Mouse (Mus musculus) yolk sac, embryonic 10.5 days (tissue): ENCODE data around the gene Hsph1.

ENCODE experiments used
- DNase-seq: peaks from one replicate; pipeline ENCODE4 v3.0.0-alpha.2; 2017; ENCODE audit warnings: low spot score

Hsph1 gene

DNA sequence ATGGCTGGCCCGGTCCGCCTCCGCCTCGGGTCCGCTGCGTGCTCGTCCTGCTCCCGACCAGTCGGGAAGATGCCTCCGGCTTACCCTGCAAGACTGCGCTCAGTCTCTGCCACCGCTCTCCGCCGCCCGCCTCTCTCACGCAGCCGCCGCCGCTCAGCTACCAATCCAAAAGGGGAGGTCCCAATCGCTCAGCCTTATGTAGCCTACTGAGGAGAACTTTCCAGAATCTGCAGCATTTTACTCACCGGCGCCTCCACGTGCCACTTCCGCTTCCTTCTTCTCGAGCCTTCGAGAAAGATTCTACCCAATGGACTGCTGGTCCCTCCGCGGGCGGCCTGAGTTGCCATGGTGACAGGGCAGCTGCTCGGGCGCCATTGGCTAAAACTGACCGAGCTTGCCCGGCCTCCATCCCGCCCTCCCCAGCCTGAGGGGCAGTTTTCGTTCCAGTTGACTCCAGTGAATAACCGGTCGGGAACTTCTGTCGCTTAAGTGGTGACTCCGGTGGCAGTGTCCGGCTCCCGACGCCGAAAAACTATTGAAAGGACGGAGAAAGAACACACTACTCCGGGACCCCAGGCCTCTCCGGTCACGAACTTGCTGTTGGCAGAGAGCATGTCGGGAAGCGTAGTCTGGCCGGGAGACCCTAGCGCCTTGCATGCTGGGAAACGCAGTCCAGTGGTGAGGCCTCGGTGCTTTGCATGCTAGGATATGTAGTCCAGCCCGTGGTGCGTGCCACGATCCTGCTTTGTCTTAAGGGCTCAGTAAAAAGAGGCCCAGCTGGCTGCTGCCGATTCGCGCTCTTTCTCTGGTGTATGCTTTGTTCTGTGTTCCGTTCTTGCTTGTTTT is at the start of gene Hsph1:
Gene Hsph1 (minus strand): TSS at position 302 of the 846 bp plus-strand sequence.
- DNase-seq = peak; percentile 99

DNA sequence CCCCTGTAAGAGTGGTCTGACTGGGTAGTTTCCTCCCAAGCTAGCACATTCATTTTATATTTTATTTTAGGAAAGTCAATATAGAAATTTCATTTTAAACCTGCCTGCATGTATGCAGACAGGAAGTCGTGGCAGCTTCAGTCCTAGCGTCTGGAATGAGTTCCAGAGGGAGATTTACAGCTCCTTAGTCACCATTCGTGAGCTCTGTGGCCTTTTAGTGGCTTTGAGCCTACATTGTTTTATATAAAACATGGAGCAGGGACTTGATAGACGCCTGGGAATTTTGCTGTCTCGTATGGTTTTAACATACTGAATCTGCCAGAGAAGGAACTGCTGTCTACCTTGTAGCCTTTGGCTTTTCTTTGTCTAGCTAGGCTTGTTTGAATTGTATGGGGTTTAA is 44.8 kb upstream of the Hsph1 start:
- DNase-seq = no peak

DNA sequence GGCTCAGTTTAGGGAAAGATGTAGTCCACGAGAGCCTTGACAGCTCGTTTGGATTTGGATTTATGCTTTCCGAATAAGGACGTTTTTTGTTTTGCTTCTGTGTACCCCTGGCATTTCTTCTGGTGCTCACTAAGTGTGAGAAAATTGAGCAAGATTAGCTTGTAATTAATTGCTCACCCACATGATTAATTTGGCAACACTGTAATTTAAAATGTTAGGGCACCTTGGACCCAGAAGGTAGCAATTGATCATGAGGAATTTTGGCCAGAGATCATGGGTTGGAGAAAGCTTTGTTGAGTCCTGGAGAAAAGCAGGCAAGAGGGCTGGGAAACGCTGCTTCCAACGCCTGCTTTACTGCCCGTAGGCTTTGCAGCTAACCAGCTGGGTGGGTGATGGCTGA is 43.7 kb upstream of the Hsph1 start:
- no peak for DNase-seq

DNA sequence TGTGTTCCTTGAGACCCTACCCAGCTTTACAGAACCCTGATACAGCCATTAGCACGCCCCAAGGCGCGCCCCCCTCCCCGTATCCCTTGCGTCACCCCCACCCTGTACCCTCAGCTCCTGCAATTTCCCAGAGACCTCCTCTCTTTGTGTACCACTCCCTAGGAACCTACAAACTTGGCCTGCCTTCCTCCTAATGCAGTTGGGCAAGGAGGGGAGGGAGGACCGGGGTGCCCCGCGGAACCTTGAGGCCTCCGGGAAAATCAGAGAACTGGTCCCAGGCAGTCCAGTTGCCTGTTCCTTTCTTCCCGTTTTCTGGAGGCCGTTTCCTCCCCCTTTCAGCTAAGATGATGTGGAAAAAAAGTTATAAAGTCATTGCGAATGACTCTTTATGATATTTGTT is 43.2 kb upstream of the Hsph1 start:
- no peak for DNase-seq

DNA sequence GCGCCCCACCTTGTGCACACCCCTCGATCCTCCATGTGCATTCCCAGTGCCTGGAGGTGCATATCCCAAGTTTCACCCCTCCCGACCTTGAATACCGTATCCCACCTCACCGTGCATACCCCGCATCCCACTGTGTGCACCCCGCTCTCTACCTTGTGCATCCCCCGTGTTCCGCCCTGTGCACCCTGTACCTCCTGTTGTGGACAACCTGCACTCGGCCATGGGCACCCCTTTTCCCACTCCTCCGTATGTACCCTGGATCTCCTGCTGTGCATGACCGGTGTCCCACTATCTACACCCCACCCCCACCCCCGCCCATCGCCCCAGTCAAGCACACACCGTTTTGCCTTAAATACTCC is 42.8 kb upstream of the Hsph1 start:
- no peak for DNase-seq

DNA sequence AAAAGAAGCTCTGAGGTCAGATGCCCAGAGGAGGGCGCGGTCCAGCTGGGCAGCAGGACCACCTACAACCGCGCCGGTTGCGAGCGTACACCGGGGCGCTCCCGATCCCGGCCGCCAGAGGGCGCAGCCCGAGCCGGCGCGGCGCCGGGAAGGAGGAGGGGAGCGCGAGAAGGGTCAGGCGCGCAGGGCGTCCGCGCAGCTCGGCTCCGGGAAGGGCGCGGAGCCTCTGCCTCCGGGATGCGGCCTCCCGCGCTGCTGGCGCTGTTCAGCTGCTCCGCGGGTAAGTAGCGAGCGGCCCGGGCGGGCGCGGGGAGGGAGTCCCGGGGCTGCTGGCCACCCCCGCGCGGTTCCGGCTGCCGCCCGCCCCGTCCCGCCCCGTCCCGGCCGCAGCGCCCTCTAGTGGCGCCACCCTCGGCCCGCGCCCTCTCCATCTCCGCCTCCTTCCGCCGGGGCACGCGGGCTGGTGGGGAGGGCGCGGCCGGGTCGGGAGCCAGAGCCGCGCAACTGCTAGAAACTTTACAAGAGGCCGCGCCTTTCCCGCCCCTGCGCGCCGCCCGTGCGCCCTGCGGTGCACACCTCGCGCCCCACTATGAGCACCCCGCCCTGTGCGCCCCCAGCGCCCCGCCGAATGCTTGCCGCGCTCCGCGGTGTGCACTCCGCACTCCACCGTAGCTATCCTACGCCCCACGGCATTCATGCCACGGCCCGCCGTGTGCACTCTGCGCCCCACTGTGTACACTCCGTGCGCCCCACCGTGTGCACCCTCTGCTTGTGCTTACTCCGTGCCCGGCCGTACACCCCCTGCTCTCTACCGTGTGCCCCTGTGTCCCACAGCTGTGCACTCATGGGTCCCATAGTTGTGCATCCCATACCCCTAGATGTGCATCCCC is 42.2 kb upstream of the Hsph1 start, which contains the start of gene B3glct:
Gene B3glct (plus strand): TSS at position 131 of the 890 bp plus-strand sequence.
- DNase-seq = peak; percentile 81

DNA sequence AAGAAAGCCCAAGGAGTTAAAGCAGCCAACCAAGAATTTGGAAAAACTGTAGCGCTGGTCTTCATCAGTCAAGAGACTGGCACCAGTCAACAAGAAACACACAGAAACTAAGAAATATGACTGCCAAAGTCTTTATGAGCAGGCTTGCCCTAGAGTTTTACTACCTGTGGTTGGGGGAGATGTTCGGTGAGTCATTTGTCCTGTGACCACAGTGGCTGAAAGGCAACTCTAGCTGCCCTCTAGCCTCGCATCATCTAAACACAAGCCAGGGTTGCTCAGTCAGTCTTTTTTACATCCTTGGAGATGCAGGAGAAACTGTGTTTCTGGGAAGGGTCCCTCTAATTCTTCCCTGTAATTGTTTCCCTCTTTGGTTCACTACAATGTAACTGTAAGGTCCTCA is 41.0 kb upstream of the Hsph1 start:
- DNase-seq = no peak

DNA sequence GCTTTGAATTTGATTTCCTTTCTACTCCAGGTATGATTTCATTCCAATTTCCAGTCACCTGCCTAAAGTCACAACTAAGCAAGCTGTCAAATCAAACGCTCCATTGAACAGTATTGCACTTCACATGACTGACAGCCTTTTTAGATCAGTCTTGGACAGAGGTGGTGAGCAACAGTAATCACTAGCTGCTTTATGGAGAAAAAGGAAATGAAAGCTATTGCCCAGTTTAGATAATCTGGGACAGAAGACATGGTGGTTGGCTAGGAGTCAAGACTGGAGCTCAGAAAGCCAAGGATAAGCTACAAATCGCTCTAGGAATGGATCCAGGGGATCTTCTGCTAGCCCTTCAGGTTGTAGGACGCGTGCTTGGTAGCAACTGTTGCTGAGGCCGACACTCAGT is 27.2 kb upstream of the Hsph1 start:
- DNase-seq = no peak

DNA sequence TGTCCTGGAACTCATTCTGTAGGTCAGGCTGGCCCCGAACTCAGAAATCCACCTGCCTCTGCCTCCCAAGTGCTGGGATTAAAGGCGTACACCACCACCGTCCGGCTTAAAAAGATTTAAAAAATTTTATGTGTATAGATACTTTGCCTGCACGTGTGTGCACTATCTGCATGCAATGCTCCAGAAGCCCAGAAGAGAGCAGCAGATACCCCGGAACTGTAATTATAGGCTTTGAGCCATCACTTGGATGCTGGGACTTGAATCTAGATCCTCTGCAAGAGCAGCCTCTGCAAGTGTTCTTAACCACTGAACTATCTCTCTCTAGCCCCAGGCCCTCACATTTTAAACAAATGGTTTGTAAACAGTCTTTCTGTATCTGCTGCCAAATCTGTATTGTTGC is 26.8 kb upstream of the Hsph1 start:
- no peak for DNase-seq

DNA sequence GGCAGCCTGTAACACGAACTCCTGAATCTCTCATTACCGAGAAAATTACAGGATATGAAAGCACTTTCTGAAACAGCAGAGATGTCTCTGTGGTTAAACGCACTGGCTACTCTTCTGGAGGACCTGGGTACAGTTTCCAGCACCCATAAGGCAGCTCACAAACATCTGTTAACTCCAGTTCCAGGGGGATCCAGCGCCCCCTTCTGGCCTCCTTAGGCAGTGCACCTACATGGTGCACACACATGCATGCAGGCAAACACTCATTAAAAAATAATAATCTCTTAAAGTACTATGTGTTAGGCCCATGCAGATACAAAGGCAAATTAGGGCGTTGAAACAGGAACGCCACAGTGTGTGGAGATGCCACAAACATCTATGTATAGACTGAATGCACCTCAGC is 25.3 kb upstream of the Hsph1 start:
- no peak for DNase-seq

DNA sequence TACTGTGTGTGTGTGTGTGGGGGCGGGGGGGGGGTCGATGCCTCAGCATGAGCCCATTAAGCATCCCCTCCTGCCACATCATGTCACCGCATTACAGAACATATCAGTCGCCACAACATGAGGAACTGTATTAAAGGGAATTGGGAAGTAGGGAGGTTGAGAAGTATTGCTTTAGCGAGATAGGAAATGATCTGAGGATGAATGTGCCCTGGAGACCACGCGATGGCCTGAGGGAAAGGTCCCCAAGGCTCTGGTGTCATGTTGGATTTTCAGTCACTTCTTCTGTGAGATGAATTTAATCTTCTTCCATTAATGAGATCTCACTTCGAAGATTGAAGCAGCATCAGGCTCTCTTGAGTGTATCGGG is 23.2 kb upstream of the Hsph1 start:
- DNase-seq = no peak

DNA sequence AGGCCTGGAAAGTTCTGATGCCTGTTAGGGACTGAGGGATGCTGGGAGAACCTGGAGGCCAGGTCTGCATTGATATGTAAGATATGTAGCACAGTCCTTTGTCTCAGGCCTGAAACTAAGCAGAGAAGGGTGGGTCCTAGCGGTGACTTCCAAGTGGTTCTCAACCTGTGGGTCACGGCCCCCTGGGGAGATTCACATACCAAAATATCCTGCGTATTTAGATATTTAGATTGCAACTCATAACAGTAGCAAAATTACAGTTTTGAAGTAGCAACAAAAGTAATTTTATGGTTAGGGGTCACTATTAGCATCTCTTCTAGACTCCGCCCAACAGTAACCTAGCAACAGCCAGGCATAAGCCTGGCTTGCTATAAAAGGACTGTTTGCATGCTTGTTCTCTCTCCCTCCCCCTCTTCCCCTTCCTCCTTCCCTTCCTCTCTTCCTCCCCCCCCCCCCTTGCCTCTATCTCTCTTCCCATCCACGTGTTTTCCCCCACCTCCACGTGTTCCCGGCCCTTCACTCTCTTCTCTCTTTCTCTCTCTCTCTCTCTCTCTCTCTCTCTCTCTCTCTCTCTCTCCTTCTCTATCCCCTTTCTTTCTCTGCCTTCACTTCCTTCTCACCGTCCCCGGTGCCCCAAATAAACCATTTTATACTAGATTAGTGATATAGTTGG is 22.7 kb upstream of the Hsph1 start:
- DNase-seq = no peak

DNA sequence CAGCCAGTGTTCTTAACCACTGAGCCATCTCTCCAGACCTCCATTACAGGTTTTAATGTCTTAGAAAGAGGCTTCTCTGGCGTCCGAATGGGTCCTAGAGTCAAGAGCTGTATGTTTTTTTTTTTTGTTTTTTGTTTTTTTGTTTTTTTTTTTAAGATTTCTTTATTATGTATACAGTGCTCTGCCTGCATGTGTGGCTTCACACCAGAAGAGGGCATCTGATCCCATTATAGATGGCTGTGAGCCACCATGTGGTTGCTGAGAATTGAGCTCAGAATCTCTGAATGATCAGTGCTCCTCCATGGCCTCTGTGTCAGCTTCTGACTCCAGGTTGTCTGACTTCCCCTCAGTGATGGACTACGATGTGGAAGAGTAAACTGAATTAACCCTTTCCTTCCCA is 21.8 kb upstream of the Hsph1 start:
- no peak for DNase-seq

DNA sequence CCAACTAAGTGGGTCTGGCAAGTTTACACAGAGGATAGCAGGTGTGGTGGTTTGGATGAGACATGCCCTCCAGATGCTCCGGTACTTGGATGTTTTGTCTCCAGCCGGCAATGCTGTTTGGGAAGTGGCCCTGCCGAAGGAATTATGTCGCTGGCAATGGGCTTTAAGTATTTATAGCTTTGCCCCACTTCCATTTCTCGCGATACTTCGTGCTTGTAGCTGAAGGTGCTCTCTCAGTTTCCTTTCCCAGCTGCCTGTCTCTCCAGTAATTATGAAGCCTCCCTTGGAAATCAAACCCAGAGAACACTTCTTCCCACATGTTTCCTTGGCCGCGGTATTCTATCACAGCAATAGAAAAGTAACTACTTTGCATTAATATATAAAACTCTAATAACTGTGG is 19.5 kb upstream of the Hsph1 start:
- DNase-seq = no peak

DNA sequence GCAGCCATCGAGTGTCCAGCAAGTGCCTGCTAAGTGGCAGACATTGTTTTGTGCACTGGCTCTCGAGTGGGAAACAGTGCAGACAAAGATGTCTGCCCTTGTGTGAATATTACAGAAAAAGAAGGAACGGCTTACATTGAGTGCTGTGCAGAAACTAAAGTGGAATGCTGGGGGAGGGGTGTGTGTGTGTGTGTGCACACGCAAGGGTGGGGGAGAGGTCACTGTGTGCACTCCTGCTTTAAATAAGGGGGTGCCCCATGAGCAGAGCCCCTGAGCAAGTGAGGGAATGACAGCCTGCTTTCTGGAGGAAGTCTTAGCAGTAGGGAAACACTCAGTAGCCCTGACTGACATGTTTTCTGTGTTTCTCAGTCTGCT is 14.0 kb upstream of the Hsph1 start:
- no peak for DNase-seq

DNA sequence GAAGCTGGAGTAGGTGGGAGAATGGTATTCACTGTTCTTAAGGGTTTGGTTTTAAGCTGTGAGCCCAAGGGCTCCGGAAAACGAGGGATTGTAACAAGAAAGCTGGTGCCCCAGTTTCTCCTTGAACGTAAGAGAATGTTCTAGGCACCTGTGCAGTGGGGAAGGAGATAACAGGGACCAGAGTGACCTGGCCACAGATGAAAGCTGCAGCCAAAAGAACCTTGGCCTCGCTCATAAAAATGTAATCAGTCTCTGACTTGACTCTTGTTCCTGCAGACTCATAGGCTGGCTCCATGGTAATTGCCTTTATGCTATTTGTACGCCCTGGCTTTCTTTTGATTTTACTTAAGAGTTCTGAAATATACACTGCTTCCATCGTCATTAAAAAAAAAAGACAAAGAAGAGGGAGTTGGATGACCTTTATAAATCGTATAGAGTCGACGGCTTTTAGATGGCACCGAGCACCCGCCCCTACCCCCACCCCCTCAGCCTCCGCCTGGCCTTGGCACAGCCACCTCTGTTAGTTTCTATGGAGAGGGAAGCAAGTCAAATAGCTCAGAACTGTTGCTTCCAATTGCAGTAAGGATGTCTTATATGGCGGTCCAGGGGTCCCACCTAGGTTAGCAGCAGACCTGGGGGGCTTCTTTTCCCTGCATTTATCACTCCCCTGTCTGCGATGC is 13.5 kb upstream of the Hsph1 start:
- DNase-seq = no peak

DNA sequence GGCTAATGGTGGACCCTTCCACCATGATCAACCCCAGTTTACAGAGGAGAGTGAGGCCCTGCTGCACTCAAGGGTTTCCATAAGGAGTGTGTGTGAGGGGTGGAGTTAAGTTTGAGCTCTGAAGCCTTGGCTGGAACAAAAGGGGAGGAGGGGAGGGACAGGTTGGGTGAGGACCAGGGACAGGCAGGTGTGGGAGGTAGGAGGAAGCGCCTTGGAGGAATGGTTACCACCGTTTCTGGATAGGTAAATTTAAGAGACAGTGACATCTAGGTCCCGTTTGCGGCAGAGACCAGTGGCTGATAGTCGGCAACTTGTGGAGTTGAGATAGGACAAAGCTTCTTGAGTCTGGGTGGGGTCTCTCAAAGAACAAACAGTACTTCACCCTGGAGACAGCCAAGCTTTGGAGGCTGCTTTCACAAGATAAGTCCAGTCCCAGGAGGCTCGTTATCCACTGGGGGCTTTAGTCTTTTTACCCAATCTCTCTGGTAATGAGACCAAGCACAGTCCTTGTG is 12.8 kb upstream of the Hsph1 start:
- peak; percentile 33 for DNase-seq

DNA sequence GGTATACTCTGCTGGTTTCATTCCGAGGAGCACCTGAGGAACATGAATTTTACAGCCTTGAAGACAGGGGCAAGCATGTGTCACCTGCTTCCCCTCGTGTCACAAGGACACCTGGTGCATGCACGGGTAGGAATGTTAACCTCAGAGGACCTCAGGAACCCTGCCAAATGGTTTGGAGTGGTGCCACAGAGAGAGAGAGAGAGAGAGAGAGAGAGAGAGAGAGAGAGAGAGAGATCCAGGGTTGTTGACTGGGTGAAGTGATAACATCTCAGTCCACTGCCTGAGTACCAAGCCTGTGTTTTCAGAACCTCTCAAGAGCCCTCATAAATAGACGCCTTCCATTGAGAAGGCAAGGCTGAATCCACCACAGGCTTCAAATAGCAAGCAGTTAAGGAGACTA is 12.0 kb upstream of the Hsph1 start:
- no peak for DNase-seq

DNA sequence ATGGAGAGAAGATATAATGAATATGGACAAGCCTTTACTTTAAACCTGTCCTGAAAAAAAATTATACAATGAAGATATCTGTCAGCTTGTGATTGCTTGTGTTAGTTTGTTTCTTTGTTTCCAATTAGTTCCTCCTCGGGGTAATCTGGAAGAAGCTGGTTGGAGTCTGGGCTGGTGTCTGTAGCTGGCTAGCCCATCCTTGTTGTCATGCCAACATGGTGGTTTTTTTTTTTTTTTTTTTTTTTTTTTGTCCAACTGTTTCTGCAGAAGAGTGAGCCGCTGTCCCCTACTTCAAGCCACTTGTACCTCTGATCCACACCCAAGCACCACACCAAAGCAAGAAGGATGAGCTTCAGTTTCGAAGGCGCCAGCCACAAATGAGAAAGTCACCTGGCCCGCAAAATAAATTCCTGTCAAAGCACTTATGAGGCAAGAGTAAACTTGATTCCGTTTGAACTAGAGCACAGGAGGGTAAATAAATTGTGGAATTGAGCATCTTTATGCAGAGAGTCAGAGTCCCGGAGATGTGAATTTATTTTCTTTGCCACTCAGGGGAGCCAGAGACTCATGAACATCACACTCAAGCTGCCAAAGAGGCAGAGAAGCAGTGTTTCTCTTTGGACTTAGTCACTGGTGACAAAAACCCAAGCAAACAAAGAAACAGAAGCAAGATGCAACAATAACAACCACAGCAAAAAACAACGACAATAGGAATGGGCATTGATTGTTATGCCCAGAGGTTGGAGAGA is 11.4 kb upstream of the Hsph1 start:
- no peak for DNase-seq

DNA sequence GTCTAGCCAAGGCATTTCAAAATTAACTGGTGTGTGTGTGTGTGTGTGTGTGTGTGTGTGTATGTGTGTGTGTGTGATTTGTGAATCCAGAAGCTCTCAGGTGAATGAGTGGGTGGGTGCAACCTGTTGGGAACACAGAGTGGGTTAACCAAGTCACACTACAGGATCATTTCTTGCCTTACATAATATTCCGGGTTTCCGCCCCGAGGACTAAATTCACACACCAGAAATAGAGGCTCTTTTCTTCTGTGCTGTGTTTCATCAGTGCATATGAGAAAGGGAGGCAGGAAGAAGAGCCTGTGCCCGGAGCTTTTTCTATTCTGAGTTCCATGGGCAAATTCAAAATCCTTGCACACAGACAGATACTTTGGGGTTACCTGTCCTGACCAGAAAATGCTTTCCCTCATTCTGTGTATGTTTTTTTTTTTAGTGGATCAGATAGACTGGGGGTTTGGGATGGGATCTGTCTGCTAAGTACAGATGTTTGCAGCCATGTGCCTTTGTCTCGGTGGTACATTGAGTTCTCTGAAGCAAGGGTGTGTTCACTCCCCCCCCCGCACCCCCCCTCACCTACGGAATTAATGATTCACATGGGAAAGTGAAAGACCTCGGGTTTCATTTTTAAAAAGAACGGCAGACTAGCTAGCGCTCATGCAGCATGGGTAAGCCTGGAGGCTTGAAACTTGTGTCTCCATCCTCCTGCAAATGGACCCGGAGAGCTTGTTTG is 6.8 kb upstream of the Hsph1 start:
- DNase-seq = no peak

DNA sequence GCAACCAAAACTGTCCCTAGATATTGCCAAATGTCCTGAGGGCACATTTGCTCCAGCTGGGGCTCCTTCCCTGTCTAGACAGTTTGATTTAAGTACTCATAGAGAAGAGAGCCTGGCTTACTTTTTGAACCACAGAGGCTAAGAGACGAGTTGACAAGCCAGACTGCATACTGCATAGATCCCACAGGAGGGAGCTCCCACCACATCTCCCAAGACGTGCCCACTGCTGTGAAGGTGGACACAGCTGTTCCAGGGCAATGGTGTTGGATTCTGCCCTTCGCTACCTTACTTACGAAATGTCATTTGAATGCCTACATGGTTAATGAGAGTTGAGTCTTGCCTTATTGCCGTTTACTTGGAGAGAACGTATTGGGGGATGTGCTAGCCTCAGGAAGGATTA is 6.2 kb upstream of the Hsph1 start:
- no peak for DNase-seq
